Mouse (Mus musculus) bone marrow macrophage, adult 2 months (primary cell): ENCODE measurements at regions not wholly inside any gene's neighbourhood (a gene's known extent, or its start where the extent isn't known, plus 50 kb on each side); places are given as distances from the start of the nearest gene placed in this dataset.

Experiments
- CTCF ChIP-seq: IDR thresholded peaks from 2 replicates; pipeline ENCODE4 v1.5.1; 2012; ENCODE audit warnings: low read depth, mild to moderate bottlenecking, low read length, moderate library complexity
- POLR2A ChIP-seq: IDR thresholded peaks from 2 replicates; pipeline ENCODE4 v1.6.1; 2012; ENCODE audit warnings: mild to moderate bottlenecking, low read depth, low read length, borderline replicate concordance

- no peak for TF ChIP-seq CTCF
- no peak for TF ChIP-seq POLR2A
These were observed 424.3 kb upstream of the Cntn5 start for GRCm38 (mm10) chr9:11328900-11329299.
